Mouse (Mus musculus): Measurements from ENCODE around the gene Sept9. TPM values are rescaled to one million over a fixed set of nuclear protein-coding genes. Genes with fewer than 3 reads are reported as not detected.

Sept9 gene
- polyA plus RNA-seq, 1 experiment from 2014 or later = 139 TPM

DNA sequence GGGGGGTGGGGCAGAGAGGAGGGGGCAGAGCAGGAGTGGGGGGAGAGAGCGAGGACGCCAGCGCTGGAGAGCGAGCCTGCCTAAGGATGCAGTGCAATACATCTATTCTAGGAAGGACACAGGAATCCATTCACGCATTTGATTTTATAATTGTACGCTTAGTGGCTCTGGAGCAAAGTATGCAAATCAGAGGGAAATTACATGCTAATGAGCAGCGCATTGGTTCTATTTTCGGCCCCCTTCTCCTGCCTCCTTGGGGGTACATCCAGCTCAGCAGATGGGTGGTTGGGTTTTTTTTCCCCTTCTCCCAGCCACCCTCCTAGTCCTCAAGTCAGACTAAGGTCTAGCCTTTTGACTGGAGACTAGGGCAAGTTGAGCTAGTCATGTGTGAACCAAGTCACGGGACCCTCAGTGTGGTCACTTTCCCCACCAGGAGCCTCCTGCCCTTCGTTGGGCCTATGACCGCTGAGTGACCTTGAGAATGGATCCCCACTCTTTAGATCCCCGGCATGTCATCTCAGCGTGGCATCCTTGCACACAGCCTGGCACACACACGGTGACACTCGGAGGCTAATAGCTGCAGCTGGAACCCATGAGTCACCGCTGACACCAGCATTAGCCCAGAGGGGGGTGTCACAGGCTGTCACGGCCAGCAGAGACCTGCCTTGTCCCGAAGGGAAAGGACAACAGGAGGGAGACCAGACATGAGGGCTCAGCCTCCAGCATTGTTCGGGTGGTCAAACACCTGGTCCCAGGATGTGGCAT, 29.5 kb upstream of the Sept9 start:
- ATAC-seq (ENCODE audit: low read depth) = no peak
- no peaks in the 10 kb centered on the region for H3K36me3 ChIP-seq (ENCODE audit: control insufficient read depth, insufficient read depth, low read length)

GRCm38 (mm10) chr11:117174098-117174892, 25.2 kb upstream of the Sept9 start:
- WGBS = 21% methylated on average over 18 of the region's 18 CpGs
- Histone ChIP-seq H3K27me3 (ENCODE audit: control insufficient read depth, insufficient read depth, low read depth, low read length) (no peaks in the 10 kb centered on the region), H3K4me3 (ENCODE audit: low read length) (peak overlapping the region; percentile 42), H3K27ac (ENCODE audit: low read length) (peak overlapping the region; percentile 70), H3K36me3 (ENCODE audit: control insufficient read depth, insufficient read depth, low read length) (no peaks in the 10 kb centered on the region), H3K9me3 (ENCODE audit: control insufficient read depth, low read length) (no peaks in the 10 kb centered on the region), H3K4me1 (replicated peaks; ENCODE audit: control insufficient read depth, insufficient read depth, low read length) (peaks cover 14% of the 10 kb centered on the region), H3K4me2 (ENCODE audit: low read depth, low read length) (peak overlapping the region; percentile 63), H3K9ac (ENCODE audit: low read length) (peak overlapping the region; percentile 62)
- ATAC-seq (ENCODE audit: low read depth) = peak; percentile 18; the same call in 1 of the 2 replicates

More for the DNA sequence above, 29.5 kb upstream of the Sept9 start:
- WGBS = 88% methylated on average over 19 of the region's 19 CpGs
- Histone ChIP-seq H3K27ac (ENCODE audit: low read length) (no peak overlapping the region), H3K9ac (ENCODE audit: low read length) (no peak overlapping the region), H3K4me3 (ENCODE audit: low read length) (no peak overlapping the region), H3K9me3 (ENCODE audit: control insufficient read depth, low read length) (no peaks in the 10 kb centered on the region), H3K27me3 (ENCODE audit: control insufficient read depth, insufficient read depth, low read depth, low read length) (no peaks in the 10 kb centered on the region), H3K4me1 (replicated peaks; ENCODE audit: control insufficient read depth, insufficient read depth, low read length) (peaks cover 10% of the 10 kb centered on the region), H3K4me2 (ENCODE audit: low read depth, low read length) (no peak overlapping the region)

DNA sequence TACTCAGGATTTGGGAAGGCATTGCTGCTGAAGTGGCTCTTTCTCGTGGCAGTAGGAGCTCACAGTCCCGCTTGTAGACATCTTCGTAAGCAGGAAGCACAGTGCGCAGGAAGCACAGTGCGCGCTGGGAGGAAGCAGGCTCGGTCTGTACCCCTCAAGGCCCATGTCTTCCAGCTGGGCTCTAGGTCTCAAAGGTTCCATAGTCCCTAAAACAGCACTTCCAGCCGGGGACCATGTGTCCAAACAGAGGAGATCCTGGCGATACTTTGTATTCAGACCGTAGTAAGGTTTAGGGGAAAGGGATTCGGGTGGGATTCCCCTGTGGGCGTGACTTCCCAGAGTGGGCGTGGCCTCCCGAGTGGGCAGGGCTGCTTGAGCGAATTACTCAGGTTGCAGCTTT, 24.5 kb upstream of the Sept9 start:
- Histone ChIP-seq H3K4me2 (ENCODE audit: low read depth, low read length) (peak overlapping the region; percentile 63), H3K9me3 (ENCODE audit: control insufficient read depth, low read length) (peaks cover 3% of the 10 kb centered on the region), H3K27ac (ENCODE audit: low read length) (peak overlapping the region; percentile 70), H3K4me3 (ENCODE audit: low read length) (peak overlapping the region; percentile 42), H3K9ac (ENCODE audit: low read length) (peak overlapping the region; percentile 62), H3K4me1 (replicated peaks; ENCODE audit: control insufficient read depth, insufficient read depth, low read length) (peaks cover 14% of the 10 kb centered on the region), H3K27me3 (ENCODE audit: control insufficient read depth, insufficient read depth, low read depth, low read length) (no peaks in the 10 kb centered on the region), H3K36me3 (ENCODE audit: control insufficient read depth, insufficient read depth, low read length) (no peaks in the 10 kb centered on the region)
- 36% methylated on average over 15 of the region's 15 CpGs for WGBS
- ATAC-seq (ENCODE audit: low read depth) = peak; percentile 58

DNA sequence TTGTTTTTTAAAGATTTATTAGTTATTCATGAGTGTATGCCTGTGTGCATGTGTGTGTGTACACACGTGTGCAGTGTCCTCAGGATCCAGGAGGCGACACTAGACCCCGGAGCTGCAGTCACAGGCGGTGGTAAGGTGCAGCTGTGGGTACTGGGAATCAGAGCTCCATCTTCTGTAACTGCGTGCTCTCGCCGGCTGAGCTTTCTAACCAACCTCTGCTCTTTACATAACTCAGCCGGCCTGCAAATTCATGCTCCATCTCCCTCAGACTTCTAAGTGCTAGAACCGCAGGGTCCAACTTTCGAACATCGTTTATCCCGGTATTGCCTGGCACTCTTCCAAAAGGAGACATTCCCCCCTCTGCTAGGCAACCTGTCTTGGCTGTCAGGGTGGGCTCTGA, 24.0 kb upstream of the Sept9 start:
- Histone ChIP-seq H3K9me3 (ENCODE audit: control insufficient read depth, low read length) (peaks cover 7% of the 10 kb centered on the region), H3K27ac (ENCODE audit: low read length) (no peak overlapping the region), H3K4me2 (ENCODE audit: low read depth, low read length) (no peak overlapping the region), H3K27me3 (ENCODE audit: control insufficient read depth, insufficient read depth, low read depth, low read length) (no peaks in the 10 kb centered on the region), H3K9ac (ENCODE audit: low read length) (no peak overlapping the region), H3K4me3 (ENCODE audit: low read length) (no peak overlapping the region), H3K36me3 (ENCODE audit: control insufficient read depth, insufficient read depth, low read length) (no peaks in the 10 kb centered on the region), H3K4me1 (replicated peaks; ENCODE audit: control insufficient read depth, insufficient read depth, low read length) (peaks cover 14% of the 10 kb centered on the region)
- no peak for ATAC-seq (ENCODE audit: low read depth)
- WGBS = 64% methylated on average over 12 of the region's 12 CpGs

DNA sequence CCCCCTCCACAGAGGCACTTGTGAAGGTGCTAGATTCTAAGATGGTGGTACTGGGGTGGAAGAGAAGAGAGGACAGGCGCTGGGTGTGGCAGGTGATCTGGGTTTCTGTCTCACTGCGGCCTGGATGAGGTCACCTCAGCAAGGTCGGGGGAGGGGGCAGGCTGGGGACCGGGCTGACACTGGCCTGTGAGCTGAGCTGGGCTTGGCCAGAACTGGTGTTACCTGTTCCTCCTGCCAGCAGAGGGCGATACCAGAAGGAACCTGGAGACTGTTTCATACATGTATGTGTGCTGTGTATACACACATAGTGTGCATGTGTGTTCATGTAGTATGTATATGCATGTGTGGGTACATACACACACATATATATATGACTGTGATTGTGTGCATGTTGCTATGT, 23.2 kb upstream of the Sept9 start:
- Histone ChIP-seq H3K9ac (ENCODE audit: low read length) (no peak overlapping the region), H3K4me3 (ENCODE audit: low read length) (no peak overlapping the region), H3K4me2 (ENCODE audit: low read depth, low read length) (no peak overlapping the region), H3K4me1 (replicated peaks; ENCODE audit: control insufficient read depth, insufficient read depth, low read length) (peaks cover 14% of the 10 kb centered on the region), H3K9me3 (ENCODE audit: control insufficient read depth, low read length) (peaks cover 7% of the 10 kb centered on the region), H3K36me3 (ENCODE audit: control insufficient read depth, insufficient read depth, low read length) (no peaks in the 10 kb centered on the region), H3K27me3 (ENCODE audit: control insufficient read depth, insufficient read depth, low read depth, low read length) (no peaks in the 10 kb centered on the region), H3K27ac (ENCODE audit: low read length) (no peak overlapping the region)
- 29% methylated on average over 5 of the region's 5 CpGs for WGBS
- no peak; the same call in 1 of the 2 replicates for ATAC-seq (ENCODE audit: low read depth)

DNA sequence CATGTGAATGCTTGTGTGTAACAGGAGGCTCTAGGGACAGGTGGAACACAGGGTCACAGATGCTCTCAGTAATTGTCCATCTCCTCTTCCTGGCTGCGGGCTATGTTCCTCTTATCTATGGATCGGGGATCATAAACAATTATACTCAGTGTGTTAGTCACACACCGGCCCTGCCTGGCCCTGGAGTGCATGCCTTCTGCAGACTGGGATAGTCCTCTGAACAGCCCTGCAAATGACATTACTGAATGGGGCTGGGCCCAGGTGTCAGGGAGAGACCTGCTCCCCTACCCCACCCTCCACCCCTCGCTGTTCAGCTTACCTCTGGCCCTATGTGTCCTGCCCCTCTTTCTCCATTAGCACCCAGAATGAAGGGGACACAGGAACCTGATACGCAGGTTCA, 22.6 kb upstream of the Sept9 start:
- H3K27me3 ChIP-seq (ENCODE audit: control insufficient read depth, insufficient read depth, low read depth, low read length) = no peaks in the 10 kb centered on the region
- H3K4me2 ChIP-seq (ENCODE audit: low read depth, low read length) = no peak overlapping the region
- ATAC-seq (ENCODE audit: low read depth) = peak; percentile 6; the same call in 1 of the 2 replicates
- WGBS = 69% methylated on average over 5 of the region's 5 CpGs
- H3K9ac ChIP-seq (ENCODE audit: low read length) = no peak overlapping the region
- H3K4me1 ChIP-seq (replicated peaks; ENCODE audit: control insufficient read depth, insufficient read depth, low read length) = peaks cover 14% of the 10 kb centered on the region
- peaks cover 8% of the 10 kb centered on the region for H3K9me3 ChIP-seq (ENCODE audit: control insufficient read depth, low read length)
- no peaks in the 10 kb centered on the region for H3K36me3 ChIP-seq (ENCODE audit: control insufficient read depth, insufficient read depth, low read length)
- no peak overlapping the region for H3K4me3 ChIP-seq (ENCODE audit: low read length)
- no peak overlapping the region for H3K27ac ChIP-seq (ENCODE audit: low read length)

DNA sequence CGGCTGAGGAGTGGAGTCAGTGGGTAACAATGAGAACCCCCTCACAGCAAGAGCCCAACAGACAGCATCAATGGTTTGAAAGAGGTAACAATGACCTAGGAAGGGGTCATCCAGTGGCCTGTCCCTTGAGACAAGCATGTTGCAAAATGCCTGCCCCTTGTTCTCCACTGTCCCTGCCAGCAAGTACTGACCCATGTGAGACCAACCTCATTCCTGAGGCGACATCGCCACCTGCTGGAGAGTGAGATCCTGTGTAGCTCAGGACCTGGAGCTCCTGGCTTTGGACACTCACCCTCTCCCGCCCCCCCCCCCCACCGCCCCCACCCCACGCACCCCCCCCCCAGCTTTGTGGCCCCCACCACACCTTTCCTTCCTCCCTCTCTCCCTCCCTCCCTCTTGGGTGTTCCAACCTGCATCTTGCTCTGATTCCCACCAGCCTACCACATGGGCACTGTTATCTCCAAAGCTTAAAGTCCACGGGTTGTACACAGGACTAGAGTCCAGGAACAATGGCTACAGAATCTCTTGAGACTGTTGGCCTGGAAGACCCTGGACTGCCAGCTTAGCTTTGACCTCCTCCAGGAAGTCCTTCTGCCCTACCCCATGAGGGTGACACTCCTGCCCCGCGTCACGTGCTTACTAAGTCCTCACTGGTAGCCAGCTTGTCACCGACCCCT, 22.0 kb upstream of the Sept9 start:
- H3K4me3 ChIP-seq (ENCODE audit: low read length) = no peak overlapping the region
- H3K36me3 ChIP-seq (ENCODE audit: control insufficient read depth, insufficient read depth, low read length) = no peaks in the 10 kb centered on the region
- no peak overlapping the region for H3K4me2 ChIP-seq (ENCODE audit: low read depth, low read length)
- no peak overlapping the region for H3K9ac ChIP-seq (ENCODE audit: low read length)
- no peak overlapping the region for H3K27ac ChIP-seq (ENCODE audit: low read length)
- H3K4me1 ChIP-seq (replicated peaks; ENCODE audit: control insufficient read depth, insufficient read depth, low read length) = peaks cover 14% of the 10 kb centered on the region
- ATAC-seq (ENCODE audit: low read depth) = peak; percentile 71
- WGBS = 43% methylated on average over 10 of the region's 11 CpGs
- no peaks in the 10 kb centered on the region for H3K27me3 ChIP-seq (ENCODE audit: control insufficient read depth, insufficient read depth, low read depth, low read length)
- H3K9me3 ChIP-seq (ENCODE audit: control insufficient read depth, low read length) = peaks cover 9% of the 10 kb centered on the region

DNA sequence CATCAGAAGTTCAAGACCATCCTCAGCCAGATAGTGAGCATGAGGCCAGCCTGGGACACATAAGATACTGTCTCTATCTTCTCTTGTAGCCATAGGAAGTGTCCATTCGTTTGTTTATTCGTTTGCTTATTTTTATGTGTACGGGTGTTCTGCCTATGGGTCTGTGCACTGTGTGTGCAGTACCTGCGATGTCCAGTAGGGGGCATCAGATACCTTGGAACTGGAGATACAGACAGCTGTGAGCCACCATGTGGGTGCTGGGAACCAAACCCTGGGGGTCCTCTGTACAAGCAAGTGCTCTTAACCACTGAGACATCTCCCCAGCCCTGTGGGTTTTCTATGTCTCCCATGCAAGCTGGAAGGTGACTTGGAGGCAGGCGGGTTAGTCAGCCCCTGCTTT, 19.6 kb upstream of the Sept9 start:
- 78% methylated on average over 5 of the region's 5 CpGs for WGBS
- no peak overlapping the region for H3K4me2 ChIP-seq (ENCODE audit: low read depth, low read length)
- peaks cover 5% of the 10 kb centered on the region for H3K4me1 ChIP-seq (replicated peaks; ENCODE audit: control insufficient read depth, insufficient read depth, low read length)

GRCm38 (mm10) chr11:117182808-117183207, 16.7 kb upstream of the Sept9 start:
- Histone ChIP-seq H3K9ac (ENCODE audit: low read length) (no peak overlapping the region), H3K4me1 (replicated peaks; ENCODE audit: control insufficient read depth, insufficient read depth, low read length) (no peaks in the 10 kb centered on the region; the same call in 1 of the 2 replicates), H3K9me3 (ENCODE audit: control insufficient read depth, low read length) (peaks cover 9% of the 10 kb centered on the region), H3K36me3 (ENCODE audit: control insufficient read depth, insufficient read depth, low read length) (no peaks in the 10 kb centered on the region), H3K27me3 (ENCODE audit: control insufficient read depth, insufficient read depth, low read depth, low read length) (no peaks in the 10 kb centered on the region), H3K4me3 (ENCODE audit: low read length) (no peak overlapping the region), H3K27ac (ENCODE audit: low read length) (no peak overlapping the region), H3K4me2 (ENCODE audit: low read depth, low read length) (no peak overlapping the region)
- 79% methylated on average over 3 of the region's 3 CpGs for WGBS
- no peak for ATAC-seq (ENCODE audit: low read depth)

More for the DNA sequence above, 19.6 kb upstream of the Sept9 start:
- ATAC-seq (ENCODE audit: low read depth) = no peak
- Histone ChIP-seq H3K27ac (ENCODE audit: low read length) (no peak overlapping the region), H3K36me3 (ENCODE audit: control insufficient read depth, insufficient read depth, low read length) (no peaks in the 10 kb centered on the region), H3K9me3 (ENCODE audit: control insufficient read depth, low read length) (peaks cover 9% of the 10 kb centered on the region), H3K9ac (ENCODE audit: low read length) (no peak overlapping the region), H3K27me3 (ENCODE audit: control insufficient read depth, insufficient read depth, low read depth, low read length) (no peaks in the 10 kb centered on the region), H3K4me3 (ENCODE audit: low read length) (no peak overlapping the region)

All from lung, embryonic 16.5 days (tissue).